Mouse (Mus musculus) liver, adult 10 weeks (tissue): ENCODE measurements around the gene BC147527. TPM values are rescaled to one million over a fixed set of nuclear protein-coding genes. Genes with fewer than 3 reads are reported as not detected.

Experiments used
- polyA plus RNA-seq: library from polyadenylated mRNA; stranded (reverse); fragments of 350-450 nt; fragmentation: Illumina TruSeq; extraction: RNeasy Lipid Tissue Mini Kit (QIAGEN cat#74804); gene quantifications from one replicate; pipeline ENCODE4 v1.2.3, GENCODE M21; 2014; ENCODE audit warnings: low read depth, low replicate concordance

Gene BC147527
- polyA plus RNA-seq: 0.58 TPM

GRCm38 (mm10) chr13:120299991-120300442 is at the start of gene BC147527:
Gene BC147527 (plus strand): TSS chr13:120300392.

GRCm38 (mm10) chr13:120262870-120263269 is 37.3 kb upstream of the BC147527 start, which contains the start of gene AF067061:
Gene AF067061 (plus strand): TSS chr13:120263114.

GRCm38 (mm10) chr13:120316578-120316977 is 16.4 kb downstream of the BC147527 start, which contains the start of gene Tcstv3:
Gene Tcstv3 (plus strand): TSS chr13:120316878.

Other genes with a start within 250 kb of the BC147527 start
- gene Gm21188, start 248.2 kb upstream of the BC147527 start, polyA plus RNA-seq: 0.34 TPM
- gene Gm20767, start 160.1 kb upstream of the BC147527 start, polyA plus RNA-seq: not detected
- gene Gm21818, start 128.0 kb upstream of the BC147527 start, polyA plus RNA-seq: not detected
- not detected for gene Gm21762, start 84.4 kb upstream of the BC147527 start, polyA plus RNA-seq
- gene Gm21731, start 61.3 kb upstream of the BC147527 start, polyA plus RNA-seq: not detected
- gene AF067061, start 37.3 kb upstream of the BC147527 start, polyA plus RNA-seq: not detected
- gene Tcstv3, start 16.5 kb downstream of the BC147527 start, polyA plus RNA-seq: not detected